Mouse (Mus musculus) liver, adult 2 months (tissue): Measurements from ENCODE around the gene Igsf3.

Source experiments
- CTCF ChIP-seq: fragments of 200-500 bp; IDR thresholded peaks from 2 replicates; pipeline ENCODE4 v1.5.1; 2011; ENCODE audit warnings: low read depth, low read length, control low read depth
- POLR2A ChIP-seq: fragments of 200-500 bp; IDR thresholded peaks from 2 replicates; pipeline ENCODE4 v1.6.1; 2011; ENCODE audit warnings: low read length, control low read depth; ENCODE audit not compliant: insufficient read depth; ENCODE audit errors: extremely low read depth

DNA sequence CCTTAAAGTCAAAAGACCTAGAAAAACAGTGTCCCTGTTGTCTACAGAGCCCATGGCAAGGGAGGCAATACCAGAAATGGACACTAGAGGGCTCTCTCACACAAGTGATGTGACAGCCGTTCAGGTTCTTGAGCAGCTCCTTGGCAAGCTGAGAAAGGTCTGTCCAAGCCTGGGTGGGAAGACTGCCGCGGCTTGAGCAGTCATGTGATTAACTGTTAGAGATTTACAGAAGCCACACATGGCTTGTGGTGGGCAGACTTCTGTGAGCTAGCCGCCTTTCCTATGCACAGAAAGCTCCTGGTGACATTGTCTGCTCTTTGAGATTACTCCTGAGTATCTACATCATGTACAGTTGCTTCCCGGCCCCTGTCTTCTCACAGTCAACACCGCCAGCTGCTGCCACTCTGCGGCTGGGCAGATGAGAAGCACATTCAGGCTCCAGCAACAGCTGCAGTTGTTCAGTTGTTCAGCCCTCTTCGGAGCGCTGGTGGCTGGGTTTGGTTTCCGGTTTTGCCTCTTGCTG is 117.1 kb downstream of the Igsf3 start:
- TF ChIP-seq CTCF (peak; percentile 84), POLR2A (no peak)
